Mouse (Mus musculus): ENCODE data around the gene Cyb561d1. TPM values are rescaled to one million over a fixed set of nuclear protein-coding genes. Genes with fewer than 3 reads are reported as not detected.

Cyb561d1 gene
- polyA plus RNA-seq, 2 experiments, result 2.0 to 3.8 TPM

GRCm38 (mm10) chr3:108154656-108155055, 46.4 kb downstream of the Cyb561d1 start, which contains the start of gene Gpr61:
Gpr61 (minus strand) TSS chr3:108154882.
- Histone ChIP-seq H3K4me3 (replicated peaks; ENCODE audit: low read length) (no peak within 1 kb of the TSS), H3K27me3 (ENCODE audit: control insufficient read depth, insufficient read depth, low read length) (no peaks in the 10 kb centered on the region), H3K4me2 (replicated peaks; ENCODE audit: low read depth, low read length, severe bottlenecking) (no peak within 1 kb of the TSS), H3K27ac (replicated peaks; ENCODE audit: low read depth, low read length) (no peak within 1 kb of the TSS), H3K9me3 (ENCODE audit: control insufficient read depth, low read length) (no peaks in the 10 kb centered on the region), H3K9ac (ENCODE audit: low read depth, low read length, severe bottlenecking) (no peak within 1 kb of the TSS), H3K4me1 (ENCODE audit: control insufficient read depth, insufficient read depth, low read length) (no peaks in the 10 kb centered on the region), H3K36me3 (ENCODE audit: control insufficient read depth, insufficient read depth, low read length) (no peaks in the 10 kb centered on the region)
- TF ChIP-seq POLR2A (IDR thresholded peaks at IDR 0.05; ENCODE audit: borderline replicate concordance, extremely low read depth, insufficient read depth, insufficient read length), result no peak
- no peak for DNase-seq (ENCODE audit: low spot score)
- no peak for ATAC-seq (ENCODE audit: low FRiP score, low read depth)
- 40% methylated on average over 4 of the region's 4 CpGs for WGBS

DNA sequence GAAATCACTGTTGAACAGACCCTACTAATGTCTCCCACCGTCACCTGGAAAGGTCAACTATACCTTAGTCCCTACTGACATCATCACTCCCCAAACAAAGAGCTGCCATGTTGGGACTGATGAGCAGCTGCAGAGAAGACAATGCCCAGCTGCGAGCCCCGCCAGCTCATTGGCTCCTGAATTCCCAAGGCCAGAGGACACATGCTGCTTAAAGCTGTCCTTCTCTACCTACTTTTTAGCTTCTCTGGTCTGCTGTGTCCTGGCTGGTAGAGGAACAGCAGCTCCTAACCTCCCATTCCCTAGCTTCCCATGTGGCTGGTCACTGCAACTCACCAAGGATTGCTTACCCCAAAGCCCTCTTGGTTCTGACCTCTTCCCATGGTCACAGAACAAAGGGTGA, 48.7 kb downstream of the Cyb561d1 start:
- H3K27me3 ChIP-seq (ENCODE audit: control insufficient read depth, insufficient read depth, low read length), result no peaks in the 10 kb centered on the region
- H3K4me1 ChIP-seq (ENCODE audit: control insufficient read depth, insufficient read depth, low read length), result no peaks in the 10 kb centered on the region
- H3K36me3 ChIP-seq (ENCODE audit: control insufficient read depth, insufficient read depth, low read length), result no peaks in the 10 kb centered on the region
- DNase-seq (ENCODE audit: low spot score), result no peak
- H3K9me3 ChIP-seq (ENCODE audit: control insufficient read depth, low read length), result no peaks in the 10 kb centered on the region
- no peak overlapping the region for H3K4me3 ChIP-seq (replicated peaks; ENCODE audit: low read length)
- 86% methylated on average over 3 of the region's 3 CpGs for WGBS
- no peak overlapping the region for H3K27ac ChIP-seq (replicated peaks; ENCODE audit: low read depth, low read length)
- H3K9ac ChIP-seq (ENCODE audit: low read depth, low read length, severe bottlenecking), result no peak overlapping the region
- no peak for ATAC-seq (ENCODE audit: low FRiP score, low read depth)
- no peak for TF ChIP-seq POLR2A (IDR thresholded peaks at IDR 0.05; ENCODE audit: borderline replicate concordance, extremely low read depth, insufficient read depth, insufficient read length)
- no peak overlapping the region for H3K4me2 ChIP-seq (replicated peaks; ENCODE audit: low read depth, low read length, severe bottlenecking)

DNA sequence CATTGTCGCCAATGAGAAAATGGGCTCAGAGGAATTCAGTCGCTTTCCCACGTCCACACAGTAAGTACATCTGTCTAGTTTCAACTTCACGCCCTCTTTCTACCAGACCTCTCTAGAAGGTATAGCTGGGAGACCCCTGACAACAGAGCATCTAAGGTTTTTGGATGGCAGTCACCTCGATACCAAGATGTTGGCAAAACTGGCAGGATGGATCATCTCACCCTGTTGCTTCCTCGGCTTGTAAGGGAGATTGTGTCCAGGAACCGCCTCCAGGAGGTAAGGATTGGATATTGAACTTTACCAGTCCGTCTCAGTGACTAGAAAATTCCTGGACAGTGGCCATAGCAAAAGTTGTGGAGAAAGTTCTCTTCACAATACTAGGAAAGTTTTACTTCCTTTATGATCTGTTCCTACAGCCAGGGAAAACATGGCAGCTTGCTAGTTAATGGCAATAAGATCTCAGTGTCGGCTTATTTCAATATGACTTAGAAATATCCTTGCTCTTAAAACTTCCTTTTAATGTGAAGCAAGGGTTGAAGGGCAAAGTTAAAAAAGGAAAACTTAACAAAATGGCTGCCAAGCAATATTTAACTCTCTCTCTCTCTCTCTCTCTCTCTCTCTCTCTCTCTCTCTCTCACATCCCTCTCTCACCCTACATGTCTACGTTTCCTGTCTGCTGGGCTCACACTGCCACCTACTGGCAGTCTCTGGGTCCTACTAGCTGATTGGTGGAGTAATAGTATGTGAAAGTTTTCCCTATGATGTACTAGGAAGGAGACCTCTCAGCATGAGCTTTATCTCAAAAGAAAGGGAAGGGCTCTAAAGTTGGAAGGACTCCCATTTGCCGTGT, 53.4 kb downstream of the Cyb561d1 start:
- ATAC-seq (ENCODE audit: low FRiP score, low read depth), result peak; percentile 56; the same call in 1 of the 2 replicates
- peaks cover 13% of the 10 kb centered on the region for H3K4me1 ChIP-seq (ENCODE audit: control insufficient read depth, insufficient read depth, low read length)
- no peak overlapping the region for H3K9ac ChIP-seq (ENCODE audit: low read depth, low read length, severe bottlenecking)
- 65% methylated on average over 11 of the region's 11 CpGs for WGBS
- TF ChIP-seq POLR2A (IDR thresholded peaks at IDR 0.05; ENCODE audit: borderline replicate concordance, extremely low read depth, insufficient read depth, insufficient read length), result no peak
- no peaks in the 10 kb centered on the region; the same call in 1 of the 2 replicates for H3K36me3 ChIP-seq (ENCODE audit: control insufficient read depth, insufficient read depth, low read length)
- no peak overlapping the region for H3K4me2 ChIP-seq (replicated peaks; ENCODE audit: low read depth, low read length, severe bottlenecking)
- H3K4me3 ChIP-seq (replicated peaks; ENCODE audit: low read length), result no peak overlapping the region
- H3K27me3 ChIP-seq (ENCODE audit: control insufficient read depth, insufficient read depth, low read length), result no peaks in the 10 kb centered on the region
- H3K27ac ChIP-seq (replicated peaks; ENCODE audit: low read depth, low read length), result peak overlapping the region; percentile 9; the same call in 1 of the 2 replicates
- no peaks in the 10 kb centered on the region for H3K9me3 ChIP-seq (ENCODE audit: control insufficient read depth, low read length)
- DNase-seq (ENCODE audit: low spot score), result peak; percentile 89

DNA sequence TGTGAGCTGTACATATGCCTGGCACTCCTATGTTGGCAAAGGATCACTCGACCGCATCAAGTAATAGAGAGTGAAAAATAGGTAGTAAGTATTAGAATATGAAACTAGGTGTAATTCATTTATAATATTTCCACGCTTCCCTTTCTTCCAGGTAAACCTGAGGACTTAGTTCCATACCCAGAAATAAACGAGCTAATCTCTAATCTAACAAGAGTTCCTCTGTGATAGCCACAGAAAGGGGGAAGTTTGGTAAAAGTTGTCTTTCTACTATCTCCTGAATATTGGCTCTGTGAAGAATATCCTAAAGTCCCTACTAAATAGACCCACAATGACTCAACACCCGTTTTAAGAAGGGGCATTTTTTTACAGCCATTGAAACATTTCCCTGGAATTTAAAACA, 54.3 kb downstream of the Cyb561d1 start:
- DNase-seq (ENCODE audit: low spot score) (no peak), ATAC-seq (ENCODE audit: low FRiP score, low read depth) (no peak)
- peak overlapping the region; percentile 93 for H3K9ac ChIP-seq (ENCODE audit: low read depth, low read length, severe bottlenecking)
- no peaks in the 10 kb centered on the region for H3K9me3 ChIP-seq (ENCODE audit: control insufficient read depth, low read length)
- H3K36me3 ChIP-seq (ENCODE audit: control insufficient read depth, insufficient read depth, low read length), result no peaks in the 10 kb centered on the region; the same call in 1 of the 2 replicates
- H3K27ac ChIP-seq (replicated peaks; ENCODE audit: low read depth, low read length), result 0 out of 2 replicates have a peak overlapping the region, but pooled peaks have one; percentile 95
- H3K4me3 ChIP-seq (replicated peaks; ENCODE audit: low read length), result peak overlapping the region; percentile 98
- 54% methylated on average over 5 of the region's 5 CpGs for WGBS
- H3K4me1 ChIP-seq (ENCODE audit: control insufficient read depth, insufficient read depth, low read length), result peaks cover 13% of the 10 kb centered on the region
- no peaks in the 10 kb centered on the region for H3K27me3 ChIP-seq (ENCODE audit: control insufficient read depth, insufficient read depth, low read length)
- peak overlapping the region; percentile 77 for H3K4me2 ChIP-seq (replicated peaks; ENCODE audit: low read depth, low read length, severe bottlenecking)
- no peak for TF ChIP-seq POLR2A (IDR thresholded peaks at IDR 0.05; ENCODE audit: borderline replicate concordance, extremely low read depth, insufficient read depth, insufficient read length)

Other genes starting within 250 kb of the Cyb561d1 start
- not detected in 2 replicates for gene Gstm3, start 231.9 kb downstream of the Cyb561d1 start, polyA plus RNA-seq (2012; rRNA removed)
- not detected in 2 replicates for gene Gstm3, start 231.9 kb downstream of the Cyb561d1 start, polyA plus RNA-seq (2014; fragmentation: Nextera tagmentation; extraction: Ambion mirVana)
- 44.0 and 51.0 TPM in 2 replicates for gene Gstm2, start 214.8 kb downstream of the Cyb561d1 start, polyA plus RNA-seq (2012; rRNA removed)
- 56.7 and 61.0 TPM in 2 replicates for gene Gstm2, start 214.8 kb downstream of the Cyb561d1 start, polyA plus RNA-seq (2014; fragmentation: Nextera tagmentation; extraction: Ambion mirVana)
- 31.6 and 43.9 TPM in 2 replicates for gene Gstm1, start 183.2 kb downstream of the Cyb561d1 start, polyA plus RNA-seq (2012; rRNA removed)
- 56.0 and 59.3 TPM in 2 replicates for gene Gstm1, start 183.2 kb downstream of the Cyb561d1 start, polyA plus RNA-seq (2014; fragmentation: Nextera tagmentation; extraction: Ambion mirVana)
- 14.4 and 14.5 TPM in 2 replicates for gene Gstm4, start 156.3 kb downstream of the Cyb561d1 start, polyA plus RNA-seq (2012; rRNA removed)
- gene Gstm4, start 156.3 kb downstream of the Cyb561d1 start, polyA plus RNA-seq (2014; fragmentation: Nextera tagmentation; extraction: Ambion mirVana), result 14.4 and 16.2 TPM in 2 replicates
- 116 and 161 TPM in 2 replicates for gene Ampd2, start 114.6 kb downstream of the Cyb561d1 start, polyA plus RNA-seq (2012; rRNA removed)
- 35.8 and 38.7 TPM in 2 replicates for gene Ampd2, start 114.6 kb downstream of the Cyb561d1 start, polyA plus RNA-seq (2014; fragmentation: Nextera tagmentation; extraction: Ambion mirVana)
- 0.70 and 0.88 TPM in 2 replicates for gene Gnat2, start 108.4 kb downstream of the Cyb561d1 start, polyA plus RNA-seq (2012; rRNA removed)
- gene Gnat2, start 108.4 kb downstream of the Cyb561d1 start, polyA plus RNA-seq (2014; fragmentation: Nextera tagmentation; extraction: Ambion mirVana), result 0.70 and 0.91 TPM in 2 replicates
- 81.8 and 89.8 TPM in 2 replicates for gene Gnai3, start 55.1 kb downstream of the Cyb561d1 start, polyA plus RNA-seq (2012; rRNA removed)
- 165 and 166 TPM in 2 replicates for gene Gnai3, start 55.1 kb downstream of the Cyb561d1 start, polyA plus RNA-seq (2014; fragmentation: Nextera tagmentation; extraction: Ambion mirVana)
- gene Gpr61, start 46.3 kb downstream of the Cyb561d1 start, polyA plus RNA-seq (2012; rRNA removed), result 0.20 and 0.26 TPM in 2 replicates
- gene Gpr61, start 46.3 kb downstream of the Cyb561d1 start, polyA plus RNA-seq (2014; fragmentation: Nextera tagmentation; extraction: Ambion mirVana), result 0.10 and 0.14 TPM in 2 replicates
- 11.3 and 14.8 TPM in 2 replicates for gene Amigo1, start 14.9 kb downstream of the Cyb561d1 start, polyA plus RNA-seq (2012; rRNA removed)
- 5.4 and 5.7 TPM in 2 replicates for gene Amigo1, start 14.9 kb downstream of the Cyb561d1 start, polyA plus RNA-seq (2014; fragmentation: Nextera tagmentation; extraction: Ambion mirVana)
- 37.0 and 45.2 TPM in 2 replicates for gene Atxn7l2, start 9.7 kb upstream of the Cyb561d1 start, polyA plus RNA-seq (2012; rRNA removed)
- 22.9 and 23.7 TPM in 2 replicates for gene Atxn7l2, start 9.7 kb upstream of the Cyb561d1 start, polyA plus RNA-seq (2014; fragmentation: Nextera tagmentation; extraction: Ambion mirVana)
- gene Sypl2, start 25.4 kb upstream of the Cyb561d1 start, polyA plus RNA-seq (2012; rRNA removed), result 3.7 and 4.0 TPM in 2 replicates
- 2.1 and 2.7 TPM in 2 replicates for gene Sypl2, start 25.4 kb upstream of the Cyb561d1 start, polyA plus RNA-seq (2014; fragmentation: Nextera tagmentation; extraction: Ambion mirVana)
- gene Psma5, start 55.7 kb upstream of the Cyb561d1 start, polyA plus RNA-seq (2012; rRNA removed), result 148 and 177 TPM in 2 replicates
- 301 and 312 TPM in 2 replicates for gene Psma5, start 55.7 kb upstream of the Cyb561d1 start, polyA plus RNA-seq (2014; fragmentation: Nextera tagmentation; extraction: Ambion mirVana)
- 30.4 and 35.6 TPM in 2 replicates for gene Sort1, start 82.9 kb upstream of the Cyb561d1 start, polyA plus RNA-seq (2012; rRNA removed)
- gene Sort1, start 82.9 kb upstream of the Cyb561d1 start, polyA plus RNA-seq (2014; fragmentation: Nextera tagmentation; extraction: Ambion mirVana), result 17.9 and 19.1 TPM in 2 replicates
- not detected in 2 replicates for gene Mybphl, start 163.7 kb upstream of the Cyb561d1 start, polyA plus RNA-seq (2012; rRNA removed)
- not detected in 2 replicates for gene Mybphl, start 163.7 kb upstream of the Cyb561d1 start, polyA plus RNA-seq (2014; fragmentation: Nextera tagmentation; extraction: Ambion mirVana)
- gene Psrc1, start 182.6 kb upstream of the Cyb561d1 start, polyA plus RNA-seq (2012; rRNA removed), result 86.7 and 91.5 TPM in 2 replicates
- 38.0 and 39.1 TPM in 2 replicates for gene Psrc1, start 182.6 kb upstream of the Cyb561d1 start, polyA plus RNA-seq (2014; fragmentation: Nextera tagmentation; extraction: Ambion mirVana)
- 18.9 and 23.3 TPM in 2 replicates for gene Celsr2, start 214.3 kb upstream of the Cyb561d1 start, polyA plus RNA-seq (2012; rRNA removed)
- gene Celsr2, start 214.3 kb upstream of the Cyb561d1 start, polyA plus RNA-seq (2014; fragmentation: Nextera tagmentation; extraction: Ambion mirVana), result 10.5 and 15.5 TPM in 2 replicates
- gene Sars, start 244.0 kb upstream of the Cyb561d1 start, polyA plus RNA-seq (2012; rRNA removed), result 52.4 and 80.2 TPM in 2 replicates
- gene Sars, start 244.0 kb upstream of the Cyb561d1 start, polyA plus RNA-seq (2014; fragmentation: Nextera tagmentation; extraction: Ambion mirVana), result 108 and 118 TPM in 2 replicates

All from limb, embryonic 14.5 days (tissue).